Mouse (Mus musculus): ENCODE measurements at regions not wholly inside any gene's neighbourhood (a gene's known extent, or its start where the extent isn't known, plus 50 kb on each side); places are given as distances from the start of the nearest gene placed in this dataset.

DNA sequence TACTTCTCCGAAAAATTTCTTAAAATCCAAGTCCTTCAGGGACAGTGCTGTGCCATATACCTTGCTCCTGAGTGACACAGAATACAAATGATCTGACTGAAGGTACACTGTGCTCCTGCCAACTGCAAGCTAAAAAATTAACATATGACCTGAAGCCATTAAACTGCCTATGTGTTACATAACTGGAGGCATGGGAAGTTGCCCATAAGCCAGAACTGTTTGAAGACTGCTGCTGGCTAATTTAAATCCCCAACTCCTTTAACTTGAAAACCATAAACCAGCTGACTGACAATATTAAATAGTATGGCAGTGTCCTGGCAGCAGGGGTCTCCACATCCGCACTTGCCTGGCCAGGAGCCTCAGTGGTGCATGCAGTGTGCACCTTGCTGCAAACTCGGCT is 68.9 kb upstream of the Ak4 start:
- dilution Hi-C loops (cut with MboI; ENCODE audit: extremely low pct_ligation_motif_present, extremely low pct_unique_long_range_greater_than_20kb, low sequenced_read_pairs) = no loop called here

GRCm38 (mm10) chr4:101349413-101349812 is 69.7 kb upstream of the Ak4 start:
- Histone ChIP-seq H3K27ac (ENCODE audit: insufficient read depth, low read depth) (no peak overlapping the region), H3K27me3 (replicated peaks) (peaks cover 5% of the 10 kb centered on the region), H3K9ac (ENCODE audit: insufficient read depth, low read depth) (no peak overlapping the region), H3K9me3 (replicated peaks; ENCODE audit: low read length) (no peaks in the 10 kb centered on the region), H3K4me3 (replicated peaks in 1 of 3; ENCODE audit: low read depth in 2 of 3, low read length in 2 of 3, poor library complexity in 1 of 3) (no peak overlapping the region), H3K4me2 (ENCODE audit: insufficient read depth, low read depth, poor library complexity, severe bottlenecking) (no peak overlapping the region), H3K36me3 (replicated peaks in 1 of 2; ENCODE audit: control insufficient read depth in 1 of 2, insufficient read depth in 1 of 2, low read length in 1 of 2) (no peaks in the 10 kb centered on the region), H3K4me1 (ENCODE audit: control insufficient read depth in 1 of 2, insufficient read depth in 2 of 2) (0 out of 4 replicates have a peak, but pooled peaks cover 0 to 3% of the 10 kb centered on the region in 2 experiments), H3K79me2 (replicated peaks; ENCODE audit: control insufficient read depth, extremely low read depth, insufficient read depth, poor library complexity, severe bottlenecking) (no peaks in the 10 kb centered on the region)
- in situ Hi-C loops (cut with MboI; ENCODE audit: low pct_ligation_motif_present, low pct_unique_long_range_greater_than_20kb, low sequenced_read_pairs) (no loop called here), dilution Hi-C loops (cut with MboI; ENCODE audit: extremely low pct_ligation_motif_present, extremely low pct_unique_long_range_greater_than_20kb, low sequenced_read_pairs) (no loop called here)
- DNase-seq (ENCODE audit: extremely low read depth) = peak; percentile 64
- peak; percentile 72 for TF ChIP-seq SMC3 (IDR thresholded peaks at IDR 0.05; ENCODE audit: low read depth, low read length)
- TF ChIP-seq RAD21 (IDR thresholded peaks at IDR 0.05; ENCODE audit: low read depth, low read length) = peak; percentile 84
- no peak for TF ChIP-seq PAX5 (IDR thresholded peaks at IDR 0.05; ENCODE audit: low read length)
- TF ChIP-seq MEF2A (IDR thresholded peaks at IDR 0.05; ENCODE audit: borderline replicate concordance, low read depth, low read length) = no peak
- TF ChIP-seq ZNF384 (IDR thresholded peaks at IDR 0.05; ENCODE audit: low read depth, low read length) = peak; percentile 64
- no peak for TF ChIP-seq UBTF (IDR thresholded peaks at IDR 0.05; ENCODE audit: low read depth, low read length)
- no peak for TF ChIP-seq MAX (IDR thresholded peaks at IDR 0.05; ENCODE audit: low read length)
- no peak for TF ChIP-seq CHD2 (IDR thresholded peaks at IDR 0.05; ENCODE audit: low read length)
- TF ChIP-seq RCOR1 (conservative IDR thresholded peaks at IDR 0.05; ENCODE audit: low read depth, low read length) = no peak
- TF ChIP-seq ZKSCAN1 (IDR thresholded peaks at IDR 0.05; ENCODE audit: borderline replicate concordance, low read depth, low read length) = no peak
- no peak for TF ChIP-seq TCF12 (IDR thresholded peaks at IDR 0.05; ENCODE audit: low read depth, low read length)
- no peak for TF ChIP-seq TBP (conservative IDR thresholded peaks at IDR 0.05; ENCODE audit: low read depth, low read length)
- TF ChIP-seq USF2 (conservative IDR thresholded peaks at IDR 0.05; ENCODE audit: low read depth, low read length) = no peak
- TF ChIP-seq HCFC1 (IDR thresholded peaks at IDR 0.05; ENCODE audit: low read depth, low read length) = no peak
- no peak for TF ChIP-seq GABPA (IDR thresholded peaks at IDR 0.05; ENCODE audit: insufficient replicate concordance, low read depth, low read length)
- no peak for TF ChIP-seq CHD1 (IDR thresholded peaks at IDR 0.05; ENCODE audit: low read depth, low read length)
- TF ChIP-seq MAFK (IDR thresholded peaks at IDR 0.05; ENCODE audit: insufficient replicate concordance, low read length) = no peak
- TF ChIP-seq SIN3A (IDR thresholded peaks at IDR 0.05; ENCODE audit: low read length) = no peak
- no peak; the same call in 1 of the 2 replicates for TF ChIP-seq ZC3H11A (IDR thresholded peaks at IDR 0.05; ENCODE audit: low read depth, low read length)
- peak; percentile 32 to 87; a peak in 2 of 4 replicates for TF ChIP-seq CTCF (conservative IDR thresholded peaks at IDR 0.05 in 1 of 2, IDR thresholded peaks at IDR 0.05 in 1 of 2; ENCODE audit: low read depth in 2 of 2, low read length in 2 of 2)
- TF ChIP-seq NELFE (IDR thresholded peaks at IDR 0.05; ENCODE audit: low read depth, low read length) = peak; percentile 26; the same call in 1 of the 2 replicates
- TF ChIP-seq ZMIZ1 (IDR thresholded peaks at IDR 0.05; ENCODE audit: low read depth, low read length) = no peak
- no peak for TF ChIP-seq POLR2A (IDR thresholded peaks at IDR 0.05; ENCODE audit: low read depth, low read length)
- 0 out of 2 replicates have a peak, but pooled peaks have one; percentile 17 for TF ChIP-seq E2F4 (IDR thresholded peaks at IDR 0.05; ENCODE audit: insufficient replicate concordance, low read depth, low read length)
- TF ChIP-seq KAT2A (IDR thresholded peaks at IDR 0.05; ENCODE audit: insufficient replicate concordance, low read length) = no peak
- TF ChIP-seq MXI1 (IDR thresholded peaks at IDR 0.05; ENCODE audit: low read depth, low read length) = no peak
- TF ChIP-seq ELF1 (IDR thresholded peaks at IDR 0.05; ENCODE audit: low read depth, low read length) = no peak
- TF ChIP-seq NRF1 (IDR thresholded peaks at IDR 0.05; ENCODE audit: low read depth, low read length) = no peak
- no peak for TF ChIP-seq JUN (IDR thresholded peaks at IDR 0.05; ENCODE audit: insufficient read depth, low read depth, low read length)
- TF ChIP-seq ETS1 (conservative IDR thresholded peaks at IDR 0.05; ENCODE audit: low read depth, low read length) = no peak
- no peak for TF ChIP-seq MYC (IDR thresholded peaks at IDR 0.05; ENCODE audit: low read depth, low read length)
- TF ChIP-seq POLR2AphosphoS2 (IDR thresholded peaks at IDR 0.05; ENCODE audit: low read depth, low read length) = no peak
- no peak for TF ChIP-seq IRF4 (IDR thresholded peaks at IDR 0.05; ENCODE audit: low read depth, low read length)
- TF ChIP-seq BHLHE40 (IDR thresholded peaks at IDR 0.05; ENCODE audit: low read depth, low read length) = peak; percentile 87

More for the DNA sequence above, 68.9 kb upstream of the Ak4 start:
- no peak overlapping the region for H3K4me2 ChIP-seq (ENCODE audit: insufficient read depth, low read depth, poor library complexity, severe bottlenecking)
- DNase-seq (ENCODE audit: extremely low read depth) = no peak
- no peak for TF ChIP-seq MAZ (IDR thresholded peaks at IDR 0.05; ENCODE audit: low read depth, low read length)
- no peaks in the 10 kb centered on the region for H3K36me3 ChIP-seq (replicated peaks in 1 of 2; ENCODE audit: control insufficient read depth in 1 of 2, insufficient read depth in 1 of 2, low read length in 1 of 2)
- H3K27me3 ChIP-seq (replicated peaks) = peaks cover 13% of the 10 kb centered on the region
- H3K27ac ChIP-seq (ENCODE audit: insufficient read depth, low read depth) = no peak overlapping the region
- H3K79me2 ChIP-seq (replicated peaks; ENCODE audit: control insufficient read depth, extremely low read depth, insufficient read depth, poor library complexity, severe bottlenecking) = no peaks in the 10 kb centered on the region
- H3K9me3 ChIP-seq (replicated peaks; ENCODE audit: low read length) = no peaks in the 10 kb centered on the region
- in situ Hi-C loops (cut with MboI; ENCODE audit: low pct_ligation_motif_present, low pct_unique_long_range_greater_than_20kb, low sequenced_read_pairs) = no loop called here
- 0 out of 4 replicates have a peak, but pooled peaks cover 0 to 3% of the 10 kb centered on the region in 2 experiments for H3K4me1 ChIP-seq (ENCODE audit: control insufficient read depth in 1 of 2, insufficient read depth in 2 of 2)
- no peak overlapping the region for H3K4me3 ChIP-seq (replicated peaks in 1 of 3; ENCODE audit: low read depth in 2 of 3, low read length in 2 of 3, poor library complexity in 1 of 3)
- H3K9ac ChIP-seq (ENCODE audit: insufficient read depth, low read depth) = no peak overlapping the region
